Mouse (Mus musculus) heart, embryonic 16.5 days (tissue): ENCODE measurements around the gene Klk1b9. TPM values are rescaled to one million over a fixed set of nuclear protein-coding genes. Genes with fewer than 3 reads are reported as not detected.
"Not testable (repeated sequence)": the region's sequence is repeated elsewhere in the genome, so short reads cannot be mapped to it uniquely, and the experiment has no call there.

Experiments used
- ATAC-seq: fragments of 200-750 bp; cut with Nextera tagmentation; replicated peaks from 2 replicates; pipeline ENCODE4 v1.8.0; 2017; ENCODE audit warnings: moderate number of reproducible peaks; ENCODE audit not compliant: insufficient read depth, low FRiP score; ENCODE audit errors: extremely low read depth
- H3K27ac ChIP-seq: fragments of 300-500 bp; sonication (generic); 2 replicates; pipeline ENCODE4 v1.5.1; 2014; ENCODE audit warnings: mild to moderate bottlenecking, low read length, control low read depth, moderate library complexity
- H3K27me3 ChIP-seq: fragments of 300-500 bp; sonication (generic); 2 replicates; pipeline ENCODE4 v1.6.1; 2014; ENCODE audit warnings: low read length, mixed read lengths; ENCODE audit not compliant: control insufficient read depth, insufficient read depth
- H3K36me3 ChIP-seq: fragments of 300-500 bp; sonication (generic); 2 replicates; pipeline ENCODE4 v1.6.1; 2014; ENCODE audit not compliant: control insufficient read depth, insufficient read depth
- H3K4me1 ChIP-seq: fragments of 300-500 bp; sonication (generic); 2 replicates; pipeline ENCODE4 v1.6.1; 2014; ENCODE audit warnings: low read length, mixed read lengths; ENCODE audit not compliant: control insufficient read depth, insufficient read depth
- H3K4me2 ChIP-seq: fragments of 300-500 bp; sonication (generic); 2 replicates; pipeline ENCODE4 v1.6.1; 2014; ENCODE audit warnings: low read depth, mild to moderate bottlenecking, control low read depth, low read length
- H3K4me3 ChIP-seq: fragments of 300-500 bp; sonication (generic); 2 replicates; pipeline ENCODE4 v1.5.1; 2014; ENCODE audit warnings: mild to moderate bottlenecking, control low read depth, low read length
- H3K9ac ChIP-seq: fragments of 300-500 bp; sonication (generic); 2 replicates; pipeline ENCODE4 v1.6.1; 2014; ENCODE audit warnings: low read length, control low read depth
- H3K9me3 ChIP-seq: fragments of 300-500 bp; sonication (generic); replicated peaks from 2 replicates; pipeline ENCODE4 v1.6.1; 2016; ENCODE audit warnings: low read length; ENCODE audit not compliant: control insufficient read depth
- WGBS: fragments of 180-500 bp; shearing (Covaris S2); extraction: QIAGEN DNeasy Blood & Tissue Kit; methylation state at CpG from one replicate; pipeline ENCODE4 v1.1.7; 2014; 5-methylcytosine and 5-hydroxymethylcytosine counted together
- polyA plus RNA-seq: library from polyadenylated mRNA; unstranded; fragments of >200 nt; fragmentation: Nextera tagmentation; extraction: Ambion mirVana; gene quantifications from 2 replicates; pipeline ENCODE4 v1.2.1, GENCODE M21; 2015

The Klk1b9 gene
- polyA plus RNA-seq, 1 experiment from 2014 or later: not detected

DNA sequence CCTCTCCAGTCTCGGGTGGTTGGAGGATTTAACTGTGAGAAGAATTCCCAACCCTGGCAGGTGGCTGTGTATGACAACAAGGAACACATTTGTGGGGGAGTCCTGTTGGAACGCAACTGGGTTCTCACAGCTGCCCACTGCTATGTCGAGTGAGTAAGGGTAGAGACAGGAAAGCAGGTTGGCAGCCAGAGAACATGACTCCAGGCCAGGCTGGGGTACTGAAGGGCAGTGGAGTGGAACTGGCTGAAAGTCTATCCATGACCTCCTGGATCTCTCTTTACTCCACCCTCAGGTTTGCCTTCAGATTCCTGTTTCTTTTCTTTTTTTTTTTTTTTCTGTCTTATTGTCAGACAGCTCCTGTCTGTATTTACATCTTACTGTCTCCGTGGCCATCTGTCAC is 23.2 kb upstream of the Klk1b9 start:
- H3K9ac ChIP-seq: no peak overlapping the region
- no peak overlapping the region for H3K27ac ChIP-seq
- no peak overlapping the region for H3K4me3 ChIP-seq
- H3K9me3 ChIP-seq: no peaks in the 10 kb centered on the region
- H3K36me3 ChIP-seq: no peaks in the 10 kb centered on the region
- H3K4me1 ChIP-seq: no peaks in the 10 kb centered on the region
- ATAC-seq: no peak
- H3K4me2 ChIP-seq: no peak overlapping the region
- WGBS: 59% methylated on average over 4 of the region's 4 CpGs
- no peaks in the 10 kb centered on the region for H3K27me3 ChIP-seq

DNA sequence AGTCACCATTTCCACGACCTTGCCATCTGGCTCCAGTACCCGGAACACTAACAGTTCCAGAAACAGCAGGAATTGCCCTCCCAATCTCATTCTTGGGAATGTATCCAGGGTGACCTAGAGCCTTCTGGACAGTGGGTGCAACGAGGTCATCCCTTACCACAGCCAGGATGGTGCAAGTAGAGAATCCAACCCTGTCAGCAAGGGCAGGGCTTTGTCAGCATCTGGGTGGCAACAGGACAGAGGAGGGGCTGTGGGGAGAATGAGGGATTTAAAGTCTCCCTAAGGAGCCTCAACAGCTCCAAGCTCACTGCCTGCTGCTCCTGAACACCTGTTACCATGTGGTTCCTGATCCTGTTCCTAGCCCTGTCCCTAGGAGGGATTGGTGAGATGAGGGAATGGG is 9.4 kb upstream of the Klk1b9 start, which contains the start of gene Klk1b1:
TSS of gene Klk1b1 (plus strand) at position 301 of the 400 bp plus-strand sequence.
- Histone ChIP-seq H3K9ac (no peak within 1 kb of the TSS), H3K4me2 (no peak within 1 kb of the TSS), H3K36me3 (no peaks in the 10 kb centered on the region), H3K4me3 (no peak within 1 kb of the TSS), H3K9me3 (no peaks in the 10 kb centered on the region), H3K27ac (no peak within 1 kb of the TSS), H3K4me1 (no peaks in the 10 kb centered on the region), H3K27me3 (no peaks in the 10 kb centered on the region)
- ATAC-seq: no peak
- WGBS: 58% methylated on average over 3 of the region's 3 CpGs

DNA sequence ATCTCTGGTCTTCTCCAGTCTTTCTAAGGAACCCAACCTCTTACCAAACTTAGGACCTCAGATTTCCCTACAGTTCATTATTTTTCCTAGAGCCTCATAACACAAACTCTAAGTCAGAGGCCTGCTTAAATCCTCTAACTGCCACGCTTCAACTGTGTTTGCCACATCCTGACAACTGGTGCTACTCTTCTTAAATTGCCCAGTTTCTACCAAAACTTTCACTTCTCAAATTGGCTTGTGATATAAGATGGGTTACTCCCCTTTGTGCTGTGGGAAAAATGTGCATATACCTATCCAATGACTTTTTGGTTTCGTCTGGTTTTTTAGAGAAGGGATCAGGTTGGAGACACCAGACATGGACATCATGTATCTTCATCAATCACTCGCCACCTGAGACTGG is 8.8 kb upstream of the Klk1b9 start:
- Histone ChIP-seq H3K4me2 (no peak overlapping the region), H3K4me3 (no peak overlapping the region), H3K9ac (no peak overlapping the region), H3K9me3 (no peaks in the 10 kb centered on the region), H3K27ac (no peak overlapping the region), H3K4me1 (no peaks in the 10 kb centered on the region), H3K27me3 (no peaks in the 10 kb centered on the region), H3K36me3 (no peaks in the 10 kb centered on the region)
- 65% methylated on average over 3 of the region's 3 CpGs for WGBS
- no peak for ATAC-seq

- Histone ChIP-seq H3K4me1 (no peaks in the 10 kb centered on the region), H3K27ac (no peak overlapping the region), H3K27me3 (no peaks in the 10 kb centered on the region), H3K4me2 (no peak overlapping the region), H3K9ac (no peak overlapping the region), H3K4me3 (no peak overlapping the region), H3K9me3 (no peaks in the 10 kb centered on the region), H3K36me3 (no peaks in the 10 kb centered on the region)
- WGBS: 74% methylated on average over 2 of the region's 2 CpGs
- no peak for ATAC-seq
Measured at GRCm38 (mm10) chr7:43967612-43968011, 8.2 kb upstream of the Klk1b9 start.

DNA sequence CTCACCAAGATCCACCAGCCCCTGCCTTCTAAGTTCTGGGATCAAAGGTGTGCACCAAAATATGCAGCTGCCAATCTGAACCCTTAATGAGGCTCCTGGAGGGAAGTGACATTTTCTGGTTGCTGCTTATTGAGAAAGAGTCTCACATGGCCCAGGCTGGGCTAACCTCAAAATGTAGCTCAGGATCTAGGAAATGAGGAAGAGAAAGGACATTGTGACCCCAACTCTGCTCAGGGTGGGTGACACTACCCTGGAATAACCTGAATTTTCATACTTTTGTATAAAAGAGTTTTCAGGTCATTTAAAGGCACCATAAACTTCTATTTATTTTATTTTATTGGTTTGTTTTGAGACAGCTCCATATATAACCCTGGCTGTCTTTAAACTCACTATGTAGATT is 9.8 kb downstream of the Klk1b9 start:
- H3K9me3 ChIP-seq: no peaks in the 10 kb centered on the region
- no peaks in the 10 kb centered on the region for H3K27me3 ChIP-seq
- ATAC-seq: no peak
- H3K4me2 ChIP-seq: no peak overlapping the region
- H3K4me3 ChIP-seq: no peak overlapping the region
- H3K27ac ChIP-seq: no peak overlapping the region
- H3K36me3 ChIP-seq: no peaks in the 10 kb centered on the region
- no peaks in the 10 kb centered on the region for H3K4me1 ChIP-seq
- no peak overlapping the region for H3K9ac ChIP-seq

DNA sequence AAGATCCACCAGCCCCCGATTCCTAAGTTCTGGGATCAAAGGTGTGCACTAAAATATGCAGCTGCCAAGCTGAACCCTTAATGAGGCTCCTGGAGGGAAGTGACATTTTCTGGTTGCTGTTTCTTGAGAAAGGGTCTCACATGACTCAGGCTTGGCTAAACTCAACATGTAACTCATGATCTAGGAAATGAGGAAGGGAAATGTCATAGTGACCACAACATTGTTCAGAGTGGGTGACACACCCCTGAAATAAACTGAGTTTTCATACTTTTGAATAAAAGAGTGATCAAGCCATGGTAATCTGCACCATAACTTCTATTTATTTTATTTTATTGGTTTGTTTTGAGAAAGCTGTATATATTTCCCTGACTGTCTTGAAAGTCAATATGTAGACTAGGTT is 19.0 kb downstream of the Klk1b9 start:
- H3K9me3 ChIP-seq, H3K36me3 ChIP-seq, H3K27ac ChIP-seq, H3K4me3 ChIP-seq, H3K4me2 ChIP-seq, H3K4me1 ChIP-seq, H3K27me3 ChIP-seq, ATAC-seq, H3K9ac ChIP-seq: not testable (repeated sequence)
- 75% methylated on average over 1 of the region's 1 CpGs for WGBS

GRCm38 (mm10) chr7:43995577-43995976 is 19.7 kb downstream of the Klk1b9 start, which contains the start of gene Klk1b11:
Klk1b11 (plus strand) TSS chr7:43995877.
- H3K27ac ChIP-seq, H3K27me3 ChIP-seq, H3K4me1 ChIP-seq, H3K4me2 ChIP-seq, H3K4me3 ChIP-seq, H3K9me3 ChIP-seq, ATAC-seq, H3K9ac ChIP-seq, H3K36me3 ChIP-seq: not testable (repeated sequence)
- 75% methylated on average over 4 of the region's 4 CpGs for WGBS

DNA sequence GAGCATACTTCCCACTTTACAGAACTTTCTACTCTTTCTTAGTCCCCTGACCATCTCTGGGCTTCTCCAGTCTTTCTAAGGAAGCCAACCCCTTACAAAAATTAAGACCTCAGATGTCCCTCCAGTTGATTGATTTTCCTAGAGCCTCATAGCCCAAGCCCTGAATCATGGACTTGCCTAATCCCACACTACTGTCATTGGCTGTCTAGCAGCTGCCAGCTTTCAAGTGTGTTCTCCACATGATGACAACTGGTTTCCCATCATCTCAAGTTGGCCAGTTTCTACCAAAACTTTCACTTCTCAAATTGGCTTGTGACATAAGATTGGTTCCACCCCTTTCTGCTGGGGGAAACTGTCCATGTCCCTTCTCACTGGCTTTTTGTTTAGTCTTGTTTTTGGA is 29.0 kb downstream of the Klk1b9 start:
- ATAC-seq: no peak
- Histone ChIP-seq H3K4me1 (no peaks in the 10 kb centered on the region), H3K27ac (no peak overlapping the region), H3K4me3 (no peak overlapping the region), H3K4me2 (no peak overlapping the region), H3K36me3 (no peaks in the 10 kb centered on the region), H3K9ac (no peak overlapping the region), H3K27me3 (no peaks in the 10 kb centered on the region), H3K9me3 (no peaks in the 10 kb centered on the region)

DNA sequence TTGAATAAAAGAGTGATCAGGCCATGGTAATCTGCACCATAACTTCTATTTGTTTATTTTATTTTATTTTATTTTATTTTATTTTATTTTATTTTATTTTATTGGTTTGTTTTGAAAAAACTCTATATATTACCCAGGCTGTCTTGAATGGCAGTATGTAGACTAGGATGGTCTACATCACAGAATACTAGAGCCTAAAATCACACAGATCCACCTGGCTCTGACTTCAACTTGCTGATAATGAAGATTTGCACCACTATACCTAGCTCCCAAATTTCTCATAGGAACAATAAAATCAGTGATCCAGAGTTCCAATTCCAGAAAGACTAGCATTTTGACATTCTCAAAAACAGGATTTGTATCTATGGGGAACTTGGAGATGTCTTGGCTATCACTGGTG is 36.0 kb downstream of the Klk1b9 start, which contains the start of gene Klk1b26:
TSS of gene Klk1b26 (plus strand) at position 301 of the 400 bp plus-strand sequence.
- not testable (repeated sequence) for H3K36me3 ChIP-seq, ATAC-seq, H3K4me3 ChIP-seq, H3K27ac ChIP-seq, H3K4me1 ChIP-seq, H3K9me3 ChIP-seq, H3K4me2 ChIP-seq, H3K27me3 ChIP-seq, H3K9ac ChIP-seq

GRCm38 (mm10) chr7:44014666-44015065 is 38.8 kb downstream of the Klk1b9 start:
- H3K4me3 ChIP-seq, H3K9ac ChIP-seq, ATAC-seq, H3K36me3 ChIP-seq, H3K27me3 ChIP-seq, H3K27ac ChIP-seq, H3K9me3 ChIP-seq, H3K4me1 ChIP-seq, H3K4me2 ChIP-seq: not testable (repeated sequence)
- 68% methylated on average over 6 of the region's 6 CpGs for WGBS
